Mouse (Mus musculus): Measurements from ENCODE around the gene Cfap20. TPM values are rescaled to one million over a fixed set of nuclear protein-coding genes. Genes with fewer than 3 reads are reported as not detected.
"Not testable (repeated sequence)": the region's sequence is repeated elsewhere in the genome, so short reads cannot be mapped to it uniquely, and the experiment has no call there.

Cfap20 gene
- polyA plus RNA-seq, 1 experiment: 58.0 TPM

GRCm38 (mm10) chr8:95387936-95388335 lies 46.7 kb downstream of the Cfap20 start:
- peaks cover 2% of the 10 kb centered on the region; the same call in 1 of the 2 replicates for H3K4me1 ChIP-seq (ENCODE audit: control insufficient read depth, insufficient read depth, low read length)
- TF ChIP-seq CTCF (IDR thresholded peaks at IDR 0.05; ENCODE audit: control insufficient read depth, insufficient read depth, low read length): no peak
- no peak for TF ChIP-seq POLR2A (IDR thresholded peaks at IDR 0.05; ENCODE audit: borderline replicate concordance, control insufficient read depth, low read depth, low read length)
- H3K27ac ChIP-seq (ENCODE audit: control insufficient read depth, insufficient read depth, low read depth, low read length, poor library complexity): no peak overlapping the region
- WGBS: 84% methylated on average over 7 of the region's 7 CpGs
- no peak overlapping the region for H3K4me3 ChIP-seq (replicated peaks; ENCODE audit: control insufficient read depth, low read depth, low read length)

GRCm38 (mm10) chr8:95387221-95387620 lies 47.4 kb downstream of the Cfap20 start:
- Histone ChIP-seq H3K4me3 (replicated peaks; ENCODE audit: control insufficient read depth, low read depth, low read length) (no peak overlapping the region), H3K4me1 (ENCODE audit: control insufficient read depth, insufficient read depth, low read length) (0 out of 2 replicates have a peak, but pooled peaks cover 2% of the 10 kb centered on the region), H3K27ac (ENCODE audit: control insufficient read depth, insufficient read depth, low read depth, low read length, poor library complexity) (no peak overlapping the region)
- WGBS: 82% methylated on average over 10 of the region's 10 CpGs
- TF ChIP-seq CTCF (IDR thresholded peaks at IDR 0.05; ENCODE audit: control insufficient read depth, insufficient read depth, low read length) (no peak), POLR2A (IDR thresholded peaks at IDR 0.05; ENCODE audit: borderline replicate concordance, control insufficient read depth, low read depth, low read length) (no peak)

- no peak overlapping the region for H3K4me3 ChIP-seq (replicated peaks; ENCODE audit: control insufficient read depth, low read depth, low read length)
- 0 out of 2 replicates have a peak, but pooled peaks cover 2% of the 10 kb centered on the region for H3K4me1 ChIP-seq (ENCODE audit: control insufficient read depth, insufficient read depth, low read length)
- TF ChIP-seq POLR2A (IDR thresholded peaks at IDR 0.05; ENCODE audit: borderline replicate concordance, control insufficient read depth, low read depth, low read length) (no peak), CTCF (IDR thresholded peaks at IDR 0.05; ENCODE audit: control insufficient read depth, insufficient read depth, low read length) (no peak)
- 71% methylated on average over 5 of the region's 5 CpGs for WGBS
- no peak overlapping the region for H3K27ac ChIP-seq (ENCODE audit: control insufficient read depth, insufficient read depth, low read depth, low read length, poor library complexity)
These were observed 48.6 kb downstream of the Cfap20 start for GRCm38 (mm10) chr8:95386037-95386436.

GRCm38 (mm10) chr8:95384501-95384900 lies 50.2 kb downstream of the Cfap20 start:
- H3K27ac ChIP-seq (ENCODE audit: control insufficient read depth, insufficient read depth, low read depth, low read length, poor library complexity): no peak overlapping the region
- H3K4me1 ChIP-seq (ENCODE audit: control insufficient read depth, insufficient read depth, low read length): no peaks in the 10 kb centered on the region
- no peak for TF ChIP-seq CTCF (IDR thresholded peaks at IDR 0.05; ENCODE audit: control insufficient read depth, insufficient read depth, low read length)
- no peak for TF ChIP-seq POLR2A (IDR thresholded peaks at IDR 0.05; ENCODE audit: borderline replicate concordance, control insufficient read depth, low read depth, low read length)
- no peak overlapping the region for H3K4me3 ChIP-seq (replicated peaks; ENCODE audit: control insufficient read depth, low read depth, low read length)
- WGBS: 81% methylated on average over 3 of the region's 3 CpGs

GRCm38 (mm10) chr8:95381595-95381994 lies 53.1 kb downstream of the Cfap20 start:
- Histone ChIP-seq H3K4me3 (replicated peaks; ENCODE audit: control insufficient read depth, low read depth, low read length) (no peak overlapping the region), H3K27ac (ENCODE audit: control insufficient read depth, insufficient read depth, low read depth, low read length, poor library complexity) (no peak overlapping the region), H3K4me1 (ENCODE audit: control insufficient read depth, insufficient read depth, low read length) (no peaks in the 10 kb centered on the region)
- 82% methylated on average over 3 of the region's 3 CpGs for WGBS
- TF ChIP-seq CTCF (IDR thresholded peaks at IDR 0.05; ENCODE audit: control insufficient read depth, insufficient read depth, low read length): no peak
- no peak for TF ChIP-seq POLR2A (IDR thresholded peaks at IDR 0.05; ENCODE audit: borderline replicate concordance, control insufficient read depth, low read depth, low read length)

- Histone ChIP-seq H3K27ac (ENCODE audit: control insufficient read depth, insufficient read depth, low read depth, low read length, poor library complexity) (no peak overlapping the region), H3K4me1 (ENCODE audit: control insufficient read depth, insufficient read depth, low read length) (no peaks in the 10 kb centered on the region), H3K4me3 (replicated peaks; ENCODE audit: control insufficient read depth, low read depth, low read length) (no peak overlapping the region)
- TF ChIP-seq POLR2A (IDR thresholded peaks at IDR 0.05; ENCODE audit: borderline replicate concordance, control insufficient read depth, low read depth, low read length) (no peak), CTCF (IDR thresholded peaks at IDR 0.05; ENCODE audit: control insufficient read depth, insufficient read depth, low read length) (no peak)
These were observed 53.7 kb downstream of the Cfap20 start for GRCm38 (mm10) chr8:95380953-95381352.

- WGBS: 85% methylated on average over 11 of the region's 11 CpGs
- not testable (repeated sequence) for H3K4me1 ChIP-seq (ENCODE audit: control insufficient read depth, insufficient read depth, low read length); H3K27ac ChIP-seq (ENCODE audit: control insufficient read depth, insufficient read depth, low read depth, low read length, poor library complexity); H3K4me3 ChIP-seq (replicated peaks; ENCODE audit: control insufficient read depth, low read depth, low read length)
These were observed 55.7 kb downstream of the Cfap20 start for GRCm38 (mm10) chr8:95378928-95379327.

- Histone ChIP-seq H3K4me1 (ENCODE audit: control insufficient read depth, insufficient read depth, low read length) (no peaks in the 10 kb centered on the region), H3K4me3 (replicated peaks; ENCODE audit: control insufficient read depth, low read depth, low read length) (no peak overlapping the region), H3K27ac (ENCODE audit: control insufficient read depth, insufficient read depth, low read depth, low read length, poor library complexity) (no peak overlapping the region)
- TF ChIP-seq CTCF (IDR thresholded peaks at IDR 0.05; ENCODE audit: control insufficient read depth, insufficient read depth, low read length) (no peak), POLR2A (IDR thresholded peaks at IDR 0.05; ENCODE audit: borderline replicate concordance, control insufficient read depth, low read depth, low read length) (no peak)
- WGBS: 57% methylated on average over 7 of the region's 7 CpGs
These were observed 56.8 kb downstream of the Cfap20 start for GRCm38 (mm10) chr8:95377863-95378291.

- Histone ChIP-seq H3K27ac (ENCODE audit: control insufficient read depth, insufficient read depth, low read depth, low read length, poor library complexity) (no peak overlapping the region), H3K4me3 (replicated peaks; ENCODE audit: control insufficient read depth, low read depth, low read length) (no peak overlapping the region), H3K4me1 (ENCODE audit: control insufficient read depth, insufficient read depth, low read length) (no peaks in the 10 kb centered on the region)
- 82% methylated on average over 4 of the region's 4 CpGs for WGBS
- no peak for TF ChIP-seq POLR2A (IDR thresholded peaks at IDR 0.05; ENCODE audit: borderline replicate concordance, control insufficient read depth, low read depth, low read length)
- TF ChIP-seq CTCF (IDR thresholded peaks at IDR 0.05; ENCODE audit: control insufficient read depth, insufficient read depth, low read length): no peak
These were observed 57.6 kb downstream of the Cfap20 start for GRCm38 (mm10) chr8:95377101-95377500.
